Mouse (Mus musculus): ENCODE measurements around the gene Ntf3. TPM values are rescaled to one million over a fixed set of nuclear protein-coding genes. Genes with fewer than 3 reads are reported as not detected.

The Ntf3 gene
- polyA plus RNA-seq, 1 experiment from 2014 or later: 7.6 TPM

- Histone ChIP-seq H3K27ac (replicated peaks) (no peak overlapping the region), H3K9me3 (replicated peaks) (no peaks in the 10 kb centered on the region), H3K36me3 (no peaks in the 10 kb centered on the region), H3K4me3 (replicated peaks) (no peak overlapping the region), H3K9ac (replicated peaks) (no peak overlapping the region), H3K27me3 (replicated peaks) (peaks cover 47% of the 10 kb centered on the region), H3K4me1 (peaks cover 39% of the 10 kb centered on the region), H3K4me2 (no peak overlapping the region)
- 0 out of 2 replicates have a peak, but pooled peaks have one; percentile 22 for ATAC-seq (ENCODE audit: low FRiP score)
- 13% methylated on average over 3 of the region's 3 CpGs for WGBS
These were observed 1.0 kb upstream of the Ntf3 start for GRCm38 (mm10) chr6:126167731-126168130.

- Histone ChIP-seq H3K4me2 (peak overlapping the region; percentile 56), H3K4me3 (replicated peaks) (peak overlapping the region; percentile 27), H3K36me3 (no peaks in the 10 kb centered on the region), H3K27me3 (replicated peaks) (peaks cover 52% of the 10 kb centered on the region), H3K9ac (replicated peaks) (no peak overlapping the region), H3K9me3 (replicated peaks) (no peaks in the 10 kb centered on the region), H3K27ac (replicated peaks) (no peak overlapping the region), H3K4me1 (peaks cover 44% of the 10 kb centered on the region)
- ATAC-seq (ENCODE audit: low FRiP score): no peak
- WGBS: 11% methylated on average over 6 of the region's 6 CpGs
These were observed 489 bp upstream of the Ntf3 start for GRCm38 (mm10) chr6:126167208-126167590.

GRCm38 (mm10) chr6:126165591-126166155 is 1.0 kb downstream of the Ntf3 start:
- WGBS: 5% methylated on average over 17 of the region's 17 CpGs
- Histone ChIP-seq H3K4me2 (peak overlapping the region; percentile 56), H3K9ac (replicated peaks) (no peak overlapping the region), H3K36me3 (no peaks in the 10 kb centered on the region), H3K27ac (replicated peaks) (no peak overlapping the region), H3K9me3 (replicated peaks) (no peaks in the 10 kb centered on the region), H3K4me3 (replicated peaks) (peak overlapping the region; percentile 27; the same call in 1 of the 2 replicates), H3K4me1 (peaks cover 48% of the 10 kb centered on the region), H3K27me3 (replicated peaks) (peaks cover 68% of the 10 kb centered on the region)
- ATAC-seq (ENCODE audit: low FRiP score): no peak

GRCm38 (mm10) chr6:126164781-126165180 is 1.9 kb downstream of the Ntf3 start:
- Histone ChIP-seq H3K27me3 (replicated peaks) (peaks cover 72% of the 10 kb centered on the region), H3K36me3 (no peaks in the 10 kb centered on the region), H3K9me3 (replicated peaks) (no peaks in the 10 kb centered on the region), H3K9ac (replicated peaks) (no peak overlapping the region; the same call in 1 of the 2 replicates), H3K4me2 (peak overlapping the region; percentile 68), H3K4me3 (replicated peaks) (peak overlapping the region; percentile 37), H3K27ac (replicated peaks) (no peak overlapping the region), H3K4me1 (peaks cover 48% of the 10 kb centered on the region)
- under 1% methylated on average over 27 of the region's 27 CpGs for WGBS
- no peak for ATAC-seq (ENCODE audit: low FRiP score)

GRCm38 (mm10) chr6:126163861-126164755 is 2.6 kb downstream of the Ntf3 start:
- no peak for ATAC-seq (ENCODE audit: low FRiP score)
- no peaks in the 10 kb centered on the region for H3K36me3 ChIP-seq
- peak overlapping the region; percentile 37 for H3K4me3 ChIP-seq (replicated peaks)
- under 1% methylated on average over 40 of the region's 41 CpGs for WGBS
- no peaks in the 10 kb centered on the region for H3K9me3 ChIP-seq (replicated peaks)
- peaks cover 48% of the 10 kb centered on the region for H3K4me1 ChIP-seq
- H3K4me2 ChIP-seq: peak overlapping the region; percentile 68
- no peak overlapping the region for H3K27ac ChIP-seq (replicated peaks)
- peak overlapping the region; percentile 6; the same call in 1 of the 2 replicates for H3K9ac ChIP-seq (replicated peaks)
- peaks cover 73% of the 10 kb centered on the region for H3K27me3 ChIP-seq (replicated peaks)

GRCm38 (mm10) chr6:126163181-126163621 is 3.5 kb downstream of the Ntf3 start:
- H3K9me3 ChIP-seq (replicated peaks): no peaks in the 10 kb centered on the region; the same call in 1 of the 2 replicates
- H3K36me3 ChIP-seq: no peaks in the 10 kb centered on the region
- under 1% methylated on average over 25 of the region's 25 CpGs for WGBS
- peaks cover 69% of the 10 kb centered on the region for H3K27me3 ChIP-seq (replicated peaks)
- H3K9ac ChIP-seq (replicated peaks): 0 out of 2 replicates have a peak overlapping the region, but pooled peaks have one; percentile 17
- ATAC-seq (ENCODE audit: low FRiP score): peak; percentile 26; the same call in 1 of the 2 replicates
- H3K4me3 ChIP-seq (replicated peaks): peak overlapping the region; percentile 37
- H3K27ac ChIP-seq (replicated peaks): no peak overlapping the region
- peak overlapping the region; percentile 68 for H3K4me2 ChIP-seq
- peaks cover 48% of the 10 kb centered on the region for H3K4me1 ChIP-seq

GRCm38 (mm10) chr6:126162351-126162758 is 4.4 kb downstream of the Ntf3 start:
- Histone ChIP-seq H3K9ac (replicated peaks) (0 out of 2 replicates have a peak overlapping the region, but pooled peaks have one; percentile 17), H3K27ac (replicated peaks) (no peak overlapping the region), H3K9me3 (replicated peaks) (no peaks in the 10 kb centered on the region; the same call in 1 of the 2 replicates), H3K4me2 (peak overlapping the region; percentile 68), H3K36me3 (no peaks in the 10 kb centered on the region), H3K4me1 (peaks cover 48% of the 10 kb centered on the region), H3K4me3 (replicated peaks) (peak overlapping the region; percentile 37), H3K27me3 (replicated peaks) (peaks cover 66% of the 10 kb centered on the region)
- 8% methylated on average over 10 of the region's 10 CpGs for WGBS
- ATAC-seq (ENCODE audit: low FRiP score): peak; percentile 28; the same call in 1 of the 2 replicates

- Histone ChIP-seq H3K4me3 (replicated peaks) (no peak overlapping the region), H3K4me1 (peaks cover 45% of the 10 kb centered on the region), H3K36me3 (no peaks in the 10 kb centered on the region), H3K4me2 (peak overlapping the region; percentile 68), H3K27ac (replicated peaks) (no peak overlapping the region), H3K9me3 (replicated peaks) (no peaks in the 10 kb centered on the region; the same call in 1 of the 2 replicates), H3K27me3 (replicated peaks) (peaks cover 62% of the 10 kb centered on the region), H3K9ac (replicated peaks) (no peak overlapping the region)
- 61% methylated on average over 8 of the region's 8 CpGs for WGBS
- ATAC-seq (ENCODE audit: low FRiP score): no peak; the same call in 1 of the 2 replicates
These were observed 5.0 kb downstream of the Ntf3 start for GRCm38 (mm10) chr6:126161571-126162340.

GRCm38 (mm10) chr6:126160067-126160411 is 6.7 kb downstream of the Ntf3 start:
- no peak overlapping the region for H3K9ac ChIP-seq (replicated peaks)
- H3K9me3 ChIP-seq (replicated peaks): no peaks in the 10 kb centered on the region; the same call in 1 of the 2 replicates
- WGBS: 47% methylated on average over 5 of the region's 5 CpGs
- H3K4me1 ChIP-seq: peaks cover 32% of the 10 kb centered on the region
- H3K27me3 ChIP-seq (replicated peaks): peaks cover 48% of the 10 kb centered on the region
- no peaks in the 10 kb centered on the region for H3K36me3 ChIP-seq
- no peak overlapping the region for H3K4me2 ChIP-seq
- H3K4me3 ChIP-seq (replicated peaks): no peak overlapping the region
- no peak overlapping the region for H3K27ac ChIP-seq (replicated peaks)
- no peak for ATAC-seq (ENCODE audit: low FRiP score)

GRCm38 (mm10) chr6:126159279-126160066 is 7.2 kb downstream of the Ntf3 start:
- ATAC-seq (ENCODE audit: low FRiP score): no peak
- no peak overlapping the region for H3K9ac ChIP-seq (replicated peaks)
- no peak overlapping the region for H3K4me2 ChIP-seq
- no peak overlapping the region for H3K4me3 ChIP-seq (replicated peaks)
- no peaks in the 10 kb centered on the region; the same call in 1 of the 2 replicates for H3K9me3 ChIP-seq (replicated peaks)
- 78% methylated on average over 13 of the region's 13 CpGs for WGBS
- H3K36me3 ChIP-seq: no peaks in the 10 kb centered on the region
- peaks cover 44% of the 10 kb centered on the region for H3K27me3 ChIP-seq (replicated peaks)
- H3K27ac ChIP-seq (replicated peaks): no peak overlapping the region
- peaks cover 27% of the 10 kb centered on the region for H3K4me1 ChIP-seq
